Mouse (Mus musculus) spleen, adult 18-20 months (tissue): ENCODE results near the gene Aldh1a3.

Source experiments
- DNase-seq, 2 experiments: peaks; one replicate each; pipeline ENCODE4 v3.0.0; 2022; ENCODE audit warnings: mixed read lengths in 2 of 2

Gene Aldh1a3

DNA sequence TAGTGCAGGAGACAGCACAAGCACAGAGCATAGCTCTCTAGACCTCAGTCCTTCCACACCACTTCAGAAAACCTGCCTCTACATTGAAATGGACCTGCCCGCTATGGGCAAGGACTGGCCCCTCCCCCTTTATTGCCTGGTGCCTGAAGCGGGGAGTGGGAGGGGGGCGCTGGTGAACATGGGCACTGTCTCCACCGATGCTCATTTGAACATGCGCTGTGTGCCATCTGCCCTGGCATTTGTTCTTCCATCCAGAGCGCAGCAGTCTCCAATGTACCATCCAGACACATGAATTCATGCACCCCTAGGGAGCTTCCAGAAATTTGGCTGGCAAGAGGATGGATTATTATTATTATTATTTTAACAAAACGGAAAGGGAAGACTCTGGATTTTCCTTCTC lies 14.2 kb downstream of the Aldh1a3 start:
- no peak for DNase-seq

DNA sequence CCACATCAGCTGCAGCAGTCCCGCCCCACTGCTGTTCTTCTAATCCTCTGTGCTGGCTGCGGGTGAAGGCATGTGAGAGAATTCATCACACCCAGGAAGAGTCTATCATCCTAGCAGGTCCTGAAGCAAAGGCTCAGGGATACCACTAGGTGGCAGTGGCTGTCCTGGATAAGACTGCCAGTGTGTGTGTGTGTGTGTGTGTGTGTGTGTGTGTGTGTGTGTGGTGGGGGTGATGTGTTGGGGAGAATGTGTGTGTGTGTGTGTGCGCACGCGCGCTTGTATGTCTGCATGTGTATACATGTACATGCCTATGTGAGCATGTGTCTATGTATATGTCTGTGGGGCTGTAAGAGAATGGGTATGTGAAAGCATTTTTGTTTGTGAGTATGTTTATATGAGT lies 17.9 kb downstream of the Aldh1a3 start:
- DNase-seq, result no peak

DNA sequence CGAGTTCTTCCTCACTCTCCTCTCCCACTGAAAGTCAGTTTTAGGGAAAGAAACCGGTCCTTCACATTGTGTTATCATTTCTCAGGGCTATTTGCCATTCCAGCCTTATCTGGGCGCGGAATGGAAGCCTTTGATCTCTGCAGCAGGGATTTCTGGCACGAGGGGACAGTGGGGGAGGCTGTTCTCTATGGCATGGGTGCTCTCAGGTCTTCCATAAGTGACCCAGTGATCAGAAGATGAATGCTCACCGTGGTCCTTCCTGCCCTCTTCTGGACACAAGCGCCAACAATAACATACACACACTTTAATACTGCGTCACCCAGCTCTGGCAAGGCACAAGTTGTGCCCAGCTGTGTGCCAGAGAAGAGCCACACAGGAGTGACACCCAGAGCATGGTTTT lies 20.3 kb downstream of the Aldh1a3 start:
- DNase-seq, result no peak

DNA sequence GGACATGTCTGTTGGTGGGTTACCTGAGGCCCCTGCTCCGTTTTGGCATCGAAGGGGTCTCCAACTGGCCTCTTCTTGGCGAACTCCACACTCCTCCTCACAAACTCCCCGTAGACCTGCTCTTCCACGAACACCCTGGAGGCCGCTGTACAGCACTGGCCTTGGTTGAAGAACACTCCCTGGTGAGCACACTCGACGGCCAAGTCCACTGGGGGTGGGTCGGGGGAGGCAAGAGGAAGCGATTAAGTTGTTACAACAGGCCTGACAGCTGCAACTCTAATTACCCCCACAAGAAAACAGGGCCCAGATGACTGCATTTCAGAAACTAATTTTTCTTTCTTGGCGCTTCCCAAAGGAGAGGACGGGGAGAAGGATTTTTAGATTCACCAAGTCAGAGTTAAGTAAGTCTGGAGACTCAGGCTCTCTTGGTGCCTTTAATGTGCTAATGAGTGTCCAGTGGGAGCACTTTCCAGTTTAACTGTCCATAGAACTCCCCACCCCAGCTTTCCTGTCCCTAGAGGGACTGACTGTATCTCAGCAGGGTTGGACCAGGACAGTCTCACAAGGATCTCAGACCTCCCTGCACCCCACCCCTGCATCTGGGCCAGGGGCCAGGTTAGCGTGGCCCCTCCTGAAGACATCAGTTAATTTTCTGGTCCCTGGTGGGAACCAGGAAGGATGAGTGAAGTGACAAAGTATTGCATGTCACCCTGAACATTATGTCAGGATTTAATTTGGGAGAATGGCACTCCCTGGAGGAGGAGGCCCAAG lies 21.2 kb downstream of the Aldh1a3 start:
- no peak for DNase-seq

DNA sequence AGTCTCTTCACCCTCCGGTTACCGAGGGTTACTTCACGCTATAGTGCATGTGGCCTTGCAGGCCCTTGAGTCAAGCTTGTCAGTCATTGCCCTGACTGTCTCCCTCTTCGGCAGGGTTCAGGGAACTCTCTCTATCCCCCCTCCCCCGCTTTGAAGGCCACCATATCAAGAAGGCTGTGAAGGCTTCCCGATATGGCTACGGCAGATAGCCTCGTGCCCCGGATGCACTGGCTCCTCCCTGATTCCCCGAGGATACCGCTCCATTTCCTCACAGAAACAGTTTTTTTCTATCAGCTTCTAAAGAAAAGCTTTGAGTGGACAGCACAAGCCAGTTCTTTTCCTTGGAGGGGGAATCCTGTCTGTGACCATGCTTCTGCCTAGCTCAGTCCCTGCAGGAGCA lies 21.8 kb downstream of the Aldh1a3 start:
- no peak for DNase-seq

DNA sequence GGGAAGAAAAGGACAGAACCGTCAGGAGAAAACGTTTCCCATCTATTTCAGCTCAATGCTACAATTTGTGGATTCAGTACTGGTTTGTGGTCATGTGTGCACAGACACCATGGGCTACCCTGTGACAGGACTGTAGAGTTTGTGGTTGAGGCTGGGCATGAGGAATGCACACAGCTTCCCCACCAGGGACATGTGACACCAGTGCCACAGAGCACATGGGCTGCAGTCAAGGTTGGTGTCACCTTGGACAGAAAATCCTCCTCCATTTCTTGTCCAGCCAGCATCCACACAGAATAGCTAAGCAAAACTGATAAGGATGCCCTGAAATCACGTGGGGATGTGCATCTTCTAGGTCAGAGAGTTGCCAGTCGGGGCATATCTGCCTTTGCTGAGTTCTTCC lies 22.5 kb downstream of the Aldh1a3 start:
- no peak for DNase-seq

DNA sequence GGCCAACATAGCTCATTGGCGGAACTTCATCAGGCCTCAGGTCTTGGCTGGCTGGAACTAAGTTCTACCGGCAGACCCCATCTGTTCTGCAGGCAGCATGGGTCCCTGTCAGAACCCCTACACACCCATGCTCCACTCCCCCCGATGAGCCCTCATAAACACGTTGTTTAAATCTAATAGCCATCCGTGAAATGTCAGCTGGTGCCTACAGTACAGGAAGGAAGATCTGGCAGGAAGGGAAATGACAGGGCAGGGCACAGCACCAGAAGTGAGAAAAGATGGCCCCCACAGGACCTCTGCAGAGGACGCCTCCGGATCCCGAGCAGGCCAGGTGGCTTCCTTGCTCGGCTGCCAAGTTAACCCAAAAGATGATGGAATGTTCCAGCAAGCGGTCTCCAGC lies 23.2 kb downstream of the Aldh1a3 start:
- no peak for DNase-seq

DNA sequence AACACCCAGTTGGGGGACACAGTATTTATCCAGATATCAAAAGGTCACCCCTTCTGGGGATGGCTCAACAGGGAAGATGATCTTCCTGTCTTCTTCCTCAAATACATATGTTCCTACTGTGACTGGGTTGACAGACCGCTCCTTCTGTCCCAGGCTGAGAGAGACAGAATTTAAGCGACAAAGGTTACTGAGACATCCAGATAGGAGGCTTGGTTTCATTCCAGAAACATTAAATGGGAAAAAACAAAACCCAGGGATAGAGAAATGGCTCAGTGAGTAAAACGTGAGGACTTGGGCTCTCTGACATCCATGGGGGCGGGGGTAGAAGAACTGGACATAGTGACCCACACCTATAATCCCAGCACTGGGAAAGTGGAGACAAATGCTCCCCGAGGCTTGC lies 24.4 kb downstream of the Aldh1a3 start:
- DNase-seq, result no peak

DNA sequence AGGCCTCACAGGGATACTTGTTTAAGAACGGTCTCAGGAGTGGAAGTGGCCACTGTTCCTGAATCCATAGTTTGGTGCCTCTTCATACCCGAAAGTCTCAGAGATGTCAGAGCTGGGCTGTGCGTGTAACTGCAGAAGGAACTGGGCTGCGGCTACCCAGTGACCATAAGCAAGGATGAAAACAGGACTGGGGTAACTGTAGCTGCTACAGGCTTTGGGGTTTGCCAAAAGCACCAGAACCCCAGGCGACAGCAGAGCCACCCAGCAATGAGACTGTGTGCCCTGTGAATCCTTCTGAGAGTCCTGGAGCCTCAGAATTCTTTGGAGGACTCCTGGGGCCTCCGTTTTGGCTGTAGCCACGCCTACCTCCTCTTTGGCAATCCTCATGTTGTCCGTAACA lies 25.7 kb downstream of the Aldh1a3 start:
- DNase-seq, result no peak

DNA sequence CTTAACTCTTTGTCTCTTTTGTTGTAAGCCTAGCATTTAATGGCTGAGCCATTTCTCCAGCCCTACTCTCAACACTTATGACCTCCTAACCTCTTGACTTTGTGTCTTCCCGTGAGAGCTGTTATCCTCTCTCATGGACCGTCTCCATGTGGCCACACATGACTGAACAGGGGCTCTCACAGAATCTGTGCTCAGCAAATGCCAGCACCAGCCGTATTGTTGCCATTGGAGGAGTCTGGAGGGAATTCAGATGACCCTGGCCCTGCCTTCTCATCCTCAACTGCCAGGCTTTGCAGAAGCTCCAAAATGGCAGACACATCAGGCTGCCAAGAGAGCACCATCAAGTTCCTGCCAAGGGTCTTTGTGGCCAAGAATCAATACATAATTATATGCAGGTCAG lies 30.0 kb downstream of the Aldh1a3 start:
- DNase-seq, result no peak

DNA sequence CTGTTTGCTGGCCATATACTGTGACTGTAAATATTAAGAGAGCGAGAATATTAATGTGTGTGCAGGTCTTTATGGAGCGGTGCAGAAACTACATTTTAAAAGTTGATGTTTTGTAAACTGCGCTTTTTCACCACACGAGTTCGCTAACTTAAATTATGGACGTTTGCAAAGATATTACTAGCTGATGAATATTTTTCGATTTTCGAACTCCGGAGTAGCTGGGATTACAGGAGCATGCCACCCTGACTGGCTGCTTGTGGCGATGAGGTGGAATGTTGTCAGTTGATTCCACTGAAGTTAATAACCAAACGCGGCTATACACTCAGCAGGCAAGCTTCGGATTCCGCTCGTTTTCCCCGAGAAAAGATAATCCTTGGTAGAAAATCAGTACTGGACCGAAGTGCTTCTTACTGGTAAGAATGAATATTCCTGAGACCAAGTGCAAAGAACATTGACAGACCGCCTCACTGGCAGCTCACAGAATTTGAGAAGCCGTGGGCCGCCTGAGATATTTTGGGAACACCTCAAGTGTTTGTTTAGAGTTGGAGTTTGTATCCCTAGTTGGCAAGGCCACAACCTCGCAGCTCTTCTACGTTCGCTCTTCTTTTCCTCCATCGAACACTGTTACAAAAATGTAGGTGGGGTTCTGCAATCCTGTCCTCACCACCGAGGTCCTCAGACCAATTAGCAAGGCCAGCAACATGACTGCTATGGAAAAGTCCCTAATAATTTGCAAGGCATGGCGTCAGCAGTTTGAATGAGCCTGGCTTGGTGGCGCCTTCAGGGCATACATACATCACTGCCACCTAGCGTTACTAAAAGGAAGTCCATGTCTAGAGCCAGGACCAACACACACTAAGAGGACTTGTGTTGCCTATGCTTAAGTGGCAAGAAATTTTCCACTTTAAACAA lies 38.4 kb downstream of the Aldh1a3 start:
- DNase-seq, result peak in 1 of 2 experiments; percentile 46

DNA sequence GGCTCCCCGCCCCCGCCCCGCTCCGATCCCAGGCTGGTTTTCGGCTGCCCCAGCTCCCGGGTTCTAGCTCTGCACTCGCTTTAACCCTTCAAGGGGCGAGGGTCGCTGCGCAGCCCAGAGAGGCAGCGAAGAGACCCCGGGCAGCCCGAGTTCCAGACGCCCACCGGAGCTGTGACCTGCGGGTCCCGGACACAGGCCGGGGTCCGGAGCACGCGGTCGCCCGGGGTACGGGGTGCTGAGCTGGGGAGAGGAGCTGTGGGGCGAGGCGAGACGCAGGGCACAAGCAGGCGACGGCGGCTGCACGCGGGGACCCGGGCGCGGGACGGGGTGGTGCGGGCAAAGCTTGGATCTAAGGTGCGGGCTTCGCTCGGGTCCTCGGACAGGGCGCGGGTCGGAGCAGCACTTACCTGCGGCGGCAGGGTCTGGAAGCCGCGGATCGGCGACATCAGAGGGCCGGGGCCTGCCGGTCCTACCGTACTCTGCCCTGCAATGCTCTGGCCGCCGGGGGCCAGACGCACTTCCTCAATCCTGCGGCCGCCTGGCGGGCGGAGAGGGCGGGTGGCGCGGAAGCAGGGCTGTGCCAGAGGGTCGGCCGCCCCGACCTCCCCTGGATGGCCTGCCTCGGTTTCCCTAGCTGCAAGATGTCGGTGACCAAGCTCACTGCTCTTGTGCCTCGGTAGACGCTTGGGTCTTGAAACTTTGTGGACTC lies 39.4 kb downstream of the Aldh1a3 start, which contains the start of gene Lrrk1:
TSS of gene Lrrk1 (minus strand) at position 538 of the 709 bp plus-strand sequence.
- peak; percentile 60 to 73 for DNase-seq

DNA sequence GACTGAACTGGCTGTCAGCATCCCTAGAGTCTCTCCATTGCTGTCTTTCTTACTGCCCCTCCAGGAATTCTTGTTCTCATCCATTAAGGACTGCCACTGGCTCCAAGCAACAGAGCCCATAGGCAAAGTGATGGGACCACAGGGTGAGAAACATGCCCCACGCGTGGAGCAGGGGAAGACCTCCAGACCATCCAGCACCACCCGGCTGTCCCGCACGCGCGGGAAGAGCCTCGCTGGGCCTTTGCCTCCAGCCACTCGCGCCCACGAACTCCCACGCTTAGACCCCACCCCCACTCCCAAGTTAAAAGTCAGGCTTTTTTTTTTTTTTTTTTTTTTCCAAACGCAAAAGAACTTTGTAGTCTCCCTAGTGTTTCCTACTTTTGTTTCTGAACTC lies 39.9 kb downstream of the Aldh1a3 start:
- no peak for DNase-seq

DNA sequence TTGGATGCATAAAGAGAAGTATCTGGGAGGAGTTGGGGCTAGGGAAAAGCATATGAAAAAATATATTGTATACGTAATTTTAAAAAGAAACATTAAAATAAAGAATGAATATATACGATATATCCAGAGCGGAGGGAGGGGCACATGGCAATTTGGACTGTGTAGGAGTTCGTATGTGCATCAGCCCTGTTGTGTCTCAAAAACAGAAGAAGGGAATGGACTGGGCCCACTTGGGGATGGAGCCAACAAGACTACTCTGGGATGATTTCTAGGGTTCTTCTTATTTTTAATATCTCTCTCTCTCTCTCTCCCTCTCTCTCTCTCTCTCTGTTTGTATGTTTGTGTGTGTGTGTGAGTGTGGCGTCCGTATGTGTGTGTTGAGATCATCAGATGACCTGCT lies 40.9 kb downstream of the Aldh1a3 start:
- no peak for DNase-seq

DNA sequence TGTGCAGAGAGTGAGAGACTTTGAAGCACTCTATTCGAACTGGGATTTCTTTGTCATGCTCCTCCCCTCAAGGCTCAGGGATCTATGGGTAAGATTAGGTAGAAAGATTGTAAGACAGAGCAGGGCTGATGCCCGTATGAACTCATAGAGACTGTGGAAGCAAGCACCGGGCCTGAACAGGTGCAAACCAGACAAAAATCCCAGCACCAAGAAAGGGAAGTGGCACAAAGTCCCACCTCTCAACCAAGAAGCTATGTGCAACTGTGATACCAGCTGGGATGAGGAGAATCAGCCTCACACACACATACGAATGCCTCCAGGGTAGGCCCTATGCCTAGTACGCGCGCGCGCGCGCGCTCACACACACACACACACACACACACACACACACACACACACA lies 41.5 kb downstream of the Aldh1a3 start:
- DNase-seq, result no peak

DNA sequence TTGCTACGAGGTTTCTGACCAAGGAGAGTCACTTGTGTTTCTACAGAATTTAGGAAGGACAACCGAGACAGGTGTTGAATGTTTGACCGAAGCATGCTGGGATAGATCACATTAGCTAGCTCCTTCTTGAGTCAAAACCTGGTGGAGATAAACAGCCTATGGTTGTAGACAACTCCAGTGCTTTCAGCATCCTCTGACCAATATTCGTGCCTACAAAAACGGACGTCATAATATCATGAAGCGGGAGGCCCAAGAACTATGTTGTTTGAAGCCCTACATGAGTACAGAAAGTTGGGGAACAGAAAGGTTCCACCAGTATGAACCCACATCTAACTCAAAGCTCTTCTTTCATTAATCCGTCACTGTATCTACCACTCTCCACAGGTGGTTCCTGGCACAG lies 42.4 kb downstream of the Aldh1a3 start:
- DNase-seq, result no peak

DNA sequence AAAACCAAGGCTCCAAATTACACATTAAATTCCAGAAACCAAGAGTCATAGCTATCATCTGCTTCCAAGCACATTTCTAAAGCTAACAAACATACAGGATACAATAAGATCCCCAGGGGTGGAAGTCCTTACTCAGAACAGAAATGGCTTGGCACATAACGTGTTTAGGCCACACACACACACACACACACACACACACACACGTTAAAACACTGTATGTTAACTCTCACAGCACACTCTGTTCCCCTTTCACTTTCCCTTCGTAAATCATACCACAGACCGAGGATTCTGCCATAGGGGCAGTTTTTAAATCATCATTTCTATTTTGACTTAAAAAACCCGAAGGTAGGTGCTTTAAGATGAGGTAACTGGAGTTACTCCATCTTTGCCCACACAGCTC lies 43.1 kb downstream of the Aldh1a3 start:
- DNase-seq, result peak in 1 of 2 experiments; percentile 25

DNA sequence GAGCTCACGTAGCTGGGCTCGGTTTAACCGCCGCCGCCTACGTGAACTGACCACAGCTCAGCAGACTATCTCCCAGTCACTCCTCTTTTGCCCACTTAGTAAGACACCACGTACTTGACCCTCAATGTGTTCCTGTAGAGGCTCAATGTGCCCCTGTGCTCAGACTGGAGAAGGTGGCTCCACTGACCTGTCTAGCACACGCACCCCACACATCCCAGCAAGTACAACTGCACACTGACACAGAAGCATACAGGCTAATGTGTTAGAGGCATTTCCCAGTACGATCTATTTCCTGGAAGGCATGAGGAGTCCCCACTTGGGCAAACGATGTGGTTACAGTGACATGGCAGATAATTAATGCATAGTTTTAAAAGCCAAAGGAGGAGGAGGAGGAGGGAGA lies 50.8 kb downstream of the Aldh1a3 start:
- no peak for DNase-seq

DNA sequence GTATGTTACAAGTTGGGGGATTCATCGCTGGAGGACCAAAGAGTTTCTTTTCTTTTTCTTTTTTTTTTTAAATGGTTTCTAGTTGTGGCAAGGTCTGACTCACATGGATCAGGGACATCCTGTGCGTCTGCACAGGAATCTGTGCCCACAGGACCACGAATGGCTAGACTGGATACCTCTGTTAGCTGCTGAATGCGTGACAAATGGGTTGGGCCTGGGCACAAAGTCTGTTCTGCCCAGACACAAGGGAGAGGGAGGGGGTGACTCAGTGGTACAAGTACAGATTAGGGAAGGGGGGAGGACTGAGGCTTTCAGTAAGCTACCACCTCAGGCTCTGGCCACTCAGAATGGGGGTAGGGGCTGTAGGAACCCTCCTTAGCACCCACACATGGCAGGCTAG lies 51.6 kb downstream of the Aldh1a3 start:
- no peak for DNase-seq

DNA sequence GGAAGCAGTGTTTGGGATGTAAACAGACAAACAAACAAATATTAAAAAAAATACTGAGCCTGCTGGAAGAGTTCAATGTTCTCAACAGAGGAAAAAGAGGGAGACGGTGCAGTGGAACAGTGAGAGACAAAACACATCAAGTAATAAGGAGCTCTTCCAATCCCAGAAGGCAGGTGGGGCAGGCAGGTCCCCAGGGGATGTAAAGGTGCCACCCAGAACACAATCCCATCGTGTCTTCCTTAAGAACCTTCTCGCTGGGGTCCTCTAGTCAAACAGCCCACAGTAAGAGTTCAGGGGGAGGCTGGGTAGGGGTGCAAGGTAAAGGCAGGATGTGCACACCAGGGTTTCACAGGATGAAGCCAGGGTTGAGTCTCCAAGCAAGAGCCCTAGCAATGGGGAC lies 53.9 kb downstream of the Aldh1a3 start:
- no peak for DNase-seq

DNA sequence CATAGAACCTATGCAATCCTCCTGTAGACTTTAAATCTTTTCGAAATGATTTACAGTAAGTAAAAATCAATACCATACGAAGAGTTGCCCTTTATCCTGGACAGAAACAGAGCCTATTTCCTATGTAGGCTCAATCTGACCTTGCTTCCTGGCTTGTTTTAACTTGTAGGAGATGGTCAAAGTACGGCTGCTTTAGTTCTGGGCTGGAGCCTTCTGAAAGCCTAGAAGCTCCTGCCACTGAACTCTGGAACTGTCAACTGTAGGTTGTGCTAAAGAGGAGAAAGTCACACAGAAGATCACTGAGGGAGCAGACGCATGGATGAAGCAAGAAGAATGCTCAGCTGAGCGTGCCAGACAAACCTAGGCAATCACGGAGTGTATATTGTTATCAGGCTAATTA lies 56.3 kb downstream of the Aldh1a3 start:
- DNase-seq, result no peak

DNA sequence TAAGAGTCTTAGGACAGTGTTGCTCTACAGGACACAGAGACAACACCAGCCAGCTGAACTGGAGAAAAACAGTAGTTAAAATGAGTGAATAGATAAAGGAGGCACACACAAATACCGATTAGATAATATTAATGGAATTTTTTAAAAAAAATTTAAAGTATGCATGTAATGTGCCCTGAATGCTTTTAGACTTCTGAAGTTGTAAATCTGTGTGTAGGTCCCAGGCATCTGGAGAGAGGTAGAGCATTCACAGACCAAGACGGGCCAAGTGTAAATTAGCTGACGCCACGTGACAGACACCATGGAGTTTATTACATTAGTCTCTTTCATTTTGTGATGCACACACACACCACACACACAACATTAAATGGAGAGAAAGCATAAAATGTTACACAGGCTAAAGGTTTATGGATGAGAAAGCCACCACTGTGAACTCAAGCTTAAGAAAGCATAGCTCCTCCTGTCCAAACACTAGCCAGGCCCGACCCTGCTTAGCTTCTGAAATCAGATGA lies 57.3 kb downstream of the Aldh1a3 start:
- DNase-seq, result no peak
